Mouse (Mus musculus) bone marrow macrophage, adult 2 months (primary cell): ENCODE data around the gene Ddx56.

ENCODE experiments used
- CTCF ChIP-seq: IDR thresholded peaks from 2 replicates; pipeline ENCODE4 v1.5.1; 2012; ENCODE audit warnings: low read depth, mild to moderate bottlenecking, low read length, moderate library complexity
- POLR2A ChIP-seq: IDR thresholded peaks from 2 replicates; pipeline ENCODE4 v1.6.1; 2012; ENCODE audit warnings: mild to moderate bottlenecking, low read depth, low read length, borderline replicate concordance

GRCm38 (mm10) chr11:6261434-6262082 is 6.0 kb downstream of the Ddx56 start:
- TF ChIP-seq CTCF (peak; percentile 96), POLR2A (no peak)
